Mouse (Mus musculus) G1E-ER4 (cell line): ENCODE measurements around the gene Gm45234. TPM values are rescaled to one million over a fixed set of nuclear protein-coding genes. Genes with fewer than 3 reads are reported as not detected.

Experiments
- GATA1 ChIP-seq: IDR thresholded peaks from one replicate; pipeline ENCODE4 v1.8.0; 2012; ENCODE audit warnings: low read length, inconsistent platforms
- polyA plus RNA-seq: library from polyadenylated mRNA; stranded (reverse); fragments of >175 nt; gene quantifications from 2 replicates; pipeline ENCODE4 v1.2.3, GENCODE M21; 2012

The Gm45234 gene
- polyA plus RNA-seq, 1 experiment, result 1.7 TPM

GRCm38 (mm10) chr6:124769101-124769765 is 13.4 kb upstream of the Gm45234 start, which contains the start of gene Eno2:
Gene Eno2 (minus strand): TSS chr6:124769673.
- TF ChIP-seq GATA1, result no peak

GRCm38 (mm10) chr6:124768704-124769044 is 12.9 kb upstream of the Gm45234 start:
- TF ChIP-seq GATA1, result no peak

DNA sequence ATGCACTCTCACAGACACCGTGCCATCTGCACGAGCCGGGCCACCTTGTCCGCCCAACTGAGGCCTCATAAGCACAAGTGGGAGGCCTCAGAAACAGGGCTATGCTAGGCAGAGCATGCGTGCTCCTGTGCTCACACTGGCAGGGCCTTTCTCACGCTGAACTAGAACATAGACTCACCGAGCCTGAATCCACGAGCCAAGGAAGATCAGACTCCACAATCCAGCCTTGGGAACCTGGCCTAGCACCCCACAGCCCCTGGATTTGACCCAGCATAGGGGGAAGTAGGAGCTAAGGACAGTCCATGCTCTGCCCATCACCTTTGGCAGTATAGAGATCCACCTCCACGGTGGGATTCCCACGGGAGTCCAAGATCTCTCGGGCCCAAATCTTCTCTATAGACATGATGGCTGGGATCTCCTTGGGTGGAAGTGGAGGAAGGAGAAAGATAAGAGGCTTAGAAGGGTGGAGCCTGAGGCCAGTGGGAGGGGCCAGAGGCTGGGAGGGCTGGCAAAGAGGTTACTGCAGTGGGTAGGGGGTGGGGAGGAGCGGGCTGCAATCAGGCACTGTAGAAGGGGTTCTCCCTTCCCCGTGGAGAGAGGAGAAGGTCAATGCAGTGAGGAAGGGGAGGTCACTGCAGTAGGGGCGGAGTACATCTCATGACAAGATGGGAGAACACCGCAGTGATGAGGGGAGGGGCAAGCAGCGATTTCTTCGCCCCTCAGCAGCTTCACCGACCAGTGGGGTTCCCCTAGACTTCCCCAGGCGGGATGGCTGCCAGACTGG is 12.3 kb upstream of the Gm45234 start:
- no peak for TF ChIP-seq GATA1

DNA sequence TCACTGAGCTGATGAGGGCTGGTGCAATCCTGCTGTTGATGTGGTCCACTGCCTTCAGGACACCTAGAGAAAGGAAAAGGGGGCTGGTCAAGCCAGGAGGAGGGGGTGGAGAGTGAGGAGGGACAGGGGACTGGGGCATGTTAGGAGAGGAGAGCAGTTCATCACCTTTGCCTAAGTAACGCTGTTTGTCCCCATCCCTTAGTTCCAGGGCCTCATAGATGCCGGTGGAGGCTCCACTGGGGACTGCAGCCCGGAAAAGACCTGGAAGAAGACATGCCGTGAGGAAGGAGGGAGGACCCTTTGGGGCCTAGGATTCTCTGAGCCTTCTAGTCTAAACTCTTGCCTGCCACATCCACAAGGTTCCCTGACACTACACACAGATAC is 11.7 kb upstream of the Gm45234 start:
- TF ChIP-seq GATA1, result no peak

DNA sequence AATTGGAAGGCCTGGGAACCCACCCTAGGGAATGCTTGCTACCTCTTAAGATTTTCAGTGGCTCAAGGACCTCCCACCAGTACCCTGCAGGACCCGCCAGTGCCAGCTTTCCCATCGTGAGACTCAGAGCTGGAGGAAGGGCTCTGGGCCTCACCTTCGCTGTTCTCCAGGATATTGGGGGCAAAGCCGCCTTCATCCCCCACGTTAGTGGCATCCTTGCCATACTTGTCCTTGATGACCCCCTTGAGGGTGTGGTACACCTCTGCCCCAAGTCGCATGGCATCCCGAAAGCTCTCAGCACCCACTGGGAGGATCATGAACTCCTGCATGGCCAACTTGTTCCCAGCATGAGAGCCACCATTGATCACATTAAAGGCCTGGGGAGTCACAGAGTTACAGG is 10.1 kb upstream of the Gm45234 start:
- TF ChIP-seq GATA1, result no peak

DNA sequence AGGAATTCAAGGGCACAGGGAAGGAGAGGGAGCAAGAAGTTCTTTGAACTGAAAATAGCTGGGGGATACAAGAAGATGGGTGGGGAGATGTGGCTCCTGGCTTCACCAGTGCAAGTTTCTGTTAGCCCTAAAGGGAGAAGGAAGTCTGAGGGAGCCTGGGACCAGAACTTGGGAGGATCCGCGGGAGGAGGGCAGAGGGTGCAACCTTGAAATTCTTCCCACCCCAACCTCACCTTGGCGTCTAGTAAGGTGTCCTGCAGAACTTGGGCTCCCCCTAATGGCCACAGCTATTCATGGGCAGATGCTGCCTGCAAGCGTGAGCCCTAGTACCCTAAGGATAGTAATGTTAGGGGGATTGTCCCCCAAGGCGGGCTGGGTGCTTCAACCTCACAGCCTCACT is 3.4 kb upstream of the Gm45234 start:
- no peak for TF ChIP-seq GATA1

- TF ChIP-seq GATA1, result no peak
These were observed 3.0 kb upstream of the Gm45234 start for GRCm38 (mm10) chr6:124758849-124759232.

DNA sequence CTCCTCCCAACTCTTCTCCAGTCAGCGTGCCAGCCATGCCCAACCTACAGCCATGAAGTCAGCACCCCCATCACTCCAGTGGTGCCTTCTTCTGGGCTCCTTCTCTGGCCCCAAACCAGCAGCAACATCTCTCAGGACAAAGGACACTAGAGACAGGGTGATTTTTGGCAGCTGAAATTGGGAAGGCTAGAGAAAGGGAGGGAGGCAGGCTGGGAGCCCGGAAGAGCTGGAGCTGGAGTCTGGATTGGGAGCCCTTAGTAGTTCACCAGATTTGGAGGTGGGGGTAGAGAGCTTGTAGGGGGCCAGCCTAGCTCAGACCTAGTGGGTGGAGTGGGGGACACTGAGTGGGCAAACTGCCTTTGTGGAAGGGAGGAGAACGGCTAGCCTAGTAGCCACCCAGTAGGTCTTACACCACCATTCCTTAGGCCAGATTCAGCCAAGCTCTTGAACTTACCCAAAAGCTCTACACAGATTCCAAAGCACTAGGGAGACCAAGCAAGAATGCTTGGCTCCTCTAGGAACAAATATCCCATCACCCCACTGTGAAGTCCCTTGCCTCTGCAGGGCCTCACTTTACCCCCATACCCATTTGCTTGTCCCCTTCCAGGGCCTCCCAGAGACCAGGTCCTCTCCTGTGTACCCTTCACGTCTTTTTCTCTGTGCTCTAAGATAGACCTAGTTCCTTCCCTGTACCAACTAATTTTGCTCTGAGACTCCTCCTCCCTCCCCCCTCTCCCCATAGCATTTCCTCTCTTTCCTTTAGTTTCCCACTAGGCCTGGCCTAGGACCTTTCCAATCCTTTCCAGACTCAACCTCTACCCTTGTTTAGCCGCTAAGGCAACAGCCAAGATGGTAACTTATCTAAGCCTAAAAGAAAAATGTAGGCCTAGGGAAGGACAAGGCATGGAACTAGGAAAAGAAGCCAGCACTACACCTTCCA is 2.4 kb upstream of the Gm45234 start:
- TF ChIP-seq GATA1, result no peak

DNA sequence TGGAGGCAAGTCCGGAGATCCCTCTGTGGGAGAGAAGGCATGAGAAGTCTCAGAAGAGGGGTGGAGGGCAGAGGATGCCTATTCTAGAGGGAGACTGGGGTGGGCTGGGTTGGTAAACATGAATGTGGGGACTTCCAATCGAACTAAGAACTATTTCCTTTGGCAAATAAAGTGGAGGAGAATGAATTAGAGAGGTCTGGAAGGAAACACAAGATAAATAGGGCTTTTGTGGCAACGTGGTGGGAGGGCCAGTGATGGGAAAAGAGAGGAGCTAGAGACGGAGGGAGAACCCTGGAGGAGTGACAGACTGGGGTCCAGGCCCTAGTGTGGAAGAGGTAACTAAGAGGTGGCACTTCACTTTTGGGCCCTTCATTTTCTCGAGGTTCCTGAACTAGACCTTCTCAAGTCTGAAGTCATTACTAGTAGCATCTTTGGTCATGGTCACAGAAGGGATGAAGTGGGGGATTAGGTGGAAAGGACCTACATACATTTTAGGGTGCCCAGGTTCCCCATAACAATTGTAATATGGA is 1.6 kb upstream of the Gm45234 start:
- no peak for TF ChIP-seq GATA1

GRCm38 (mm10) chr6:124756652-124757350 is 980 bp upstream of the Gm45234 start:
- TF ChIP-seq GATA1, result no peak

GRCm38 (mm10) chr6:124755306-124755705 is 515 bp downstream of the Gm45234 start:
- TF ChIP-seq GATA1, result no peak

- TF ChIP-seq GATA1, result no peak
These were observed 2.0 kb downstream of the Gm45234 start for GRCm38 (mm10) chr6:124753861-124754260.

- TF ChIP-seq GATA1, result no peak
These were observed 5.4 kb downstream of the Gm45234 start for GRCm38 (mm10) chr6:124750405-124750804.

DNA sequence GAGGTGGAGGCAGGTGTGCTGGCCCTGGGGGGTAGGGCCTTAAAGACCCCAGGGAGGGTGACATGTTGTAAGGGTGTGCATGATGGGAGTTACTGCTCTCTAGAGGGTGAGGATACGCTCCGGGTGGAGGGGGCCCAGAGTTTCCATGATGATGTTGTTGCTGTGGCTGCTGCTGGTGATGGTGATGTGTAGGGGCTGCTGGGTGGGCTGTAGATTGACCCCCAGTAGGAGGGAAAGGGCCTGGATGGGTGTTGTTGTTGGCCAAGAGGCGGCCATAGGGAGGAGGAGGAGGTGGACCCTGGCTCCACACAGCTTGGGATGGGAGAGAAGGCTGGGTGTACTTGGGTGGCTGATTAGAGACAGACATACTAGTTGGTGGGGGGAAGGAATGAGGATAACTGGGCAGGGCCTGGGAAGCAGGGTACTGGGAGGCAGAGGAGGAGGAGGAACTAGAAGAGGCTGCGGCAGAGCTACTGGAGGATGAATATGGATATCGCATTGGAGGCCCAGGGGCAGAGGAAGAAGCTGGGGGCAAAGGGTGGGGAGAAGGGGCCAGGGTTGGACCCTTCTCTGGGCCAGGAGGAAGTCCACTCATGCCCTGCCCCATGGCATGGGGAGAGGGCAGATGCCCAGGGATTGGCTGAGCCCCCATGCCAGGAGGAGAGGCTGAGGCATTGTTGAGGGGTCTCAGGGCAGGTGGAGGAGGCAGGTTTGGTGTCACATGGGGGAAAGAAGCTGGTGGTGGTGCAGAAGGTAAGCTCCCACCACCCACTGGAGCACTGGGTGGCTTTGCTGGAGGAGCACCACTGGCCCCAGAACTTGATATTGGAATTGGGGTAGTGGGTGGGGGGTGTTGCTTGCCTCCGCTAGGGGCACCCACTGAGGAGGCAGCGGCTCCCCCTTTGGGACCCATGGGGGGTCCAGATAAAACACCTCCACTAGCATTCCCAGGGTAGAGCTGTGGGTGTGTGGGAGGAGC is 8.9 kb downstream of the Gm45234 start:
- no peak for TF ChIP-seq GATA1
